15 mouse cellular contexts compared by ENCODE assay signal in the genomic region with DNA sequence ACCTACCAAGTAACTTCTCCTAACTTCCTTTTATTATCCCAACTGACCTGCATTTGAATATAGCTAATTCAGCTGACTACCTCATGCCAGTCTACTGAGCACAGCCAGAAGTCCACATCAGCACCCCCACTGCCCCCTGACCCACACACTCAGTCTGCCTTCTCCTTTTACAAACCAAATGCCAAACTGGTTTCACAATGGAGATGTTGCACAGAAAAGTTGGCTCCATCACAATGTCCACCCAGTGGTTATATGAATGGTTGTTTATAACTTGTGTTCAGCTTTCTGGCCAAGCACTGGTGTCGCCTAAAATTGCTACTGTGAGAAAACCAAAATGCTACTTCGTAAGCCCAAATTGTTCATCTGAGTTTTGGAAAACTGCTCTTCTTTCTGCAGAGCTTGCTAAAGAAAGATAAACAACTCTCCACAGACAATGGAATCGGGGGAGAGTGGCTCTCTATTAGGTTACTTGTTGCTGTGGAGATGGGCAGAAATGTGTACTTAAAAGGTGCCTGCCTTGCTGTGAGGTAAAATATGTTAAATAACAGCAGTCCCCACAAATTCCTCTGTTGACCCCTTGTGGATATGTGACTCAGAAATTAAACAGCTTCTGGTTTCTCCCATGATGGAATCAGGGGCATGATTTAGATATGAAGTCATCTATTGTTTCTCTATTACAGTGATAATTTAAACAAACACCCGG.
DNase-seq lines count a peak whose midpoint lies in the region; ATAC-seq and TF ChIP-seq lines count a peak whose summit lies in the region.
"Had no signal": no experiment of that assay in that cellular context is flagged by ENCODE, and none has a peak within 500 bp of the region (broad histone marks: within the 10 kb centered on the region; RNA-seq: fewer than 3 reads in every experiment).

No protein-coding gene starts in this region.

- TF ChIP-seq POLR2A in myocyte (IDR thresholded peaks at IDR 0.05; ENCODE audit: insufficient read length, low read depth): no peak

- H3K27ac ChIP-seq in embryonic facial prominence, embryonic 14.5 days (replicated peaks; ENCODE audit: low read depth, low read length): no peak overlapping the region
- H3K27ac ChIP-seq in embryonic facial prominence, embryonic 10.5 days (replicated peaks): no peak overlapping the region
- H3K27ac ChIP-seq in forebrain, embryonic 10.5 days: no peak overlapping the region
- H3K27ac ChIP-seq: embryonic facial prominence, embryonic 13.5 days; heart, embryonic 15.5 days; left cerebral cortex, adult 2 months; liver, embryonic 12.5 days; midbrain, embryonic 10.5 days had no signal

- no peaks in the 10 kb centered on the region for H3K36me3 ChIP-seq in embryonic facial prominence, embryonic 14.5 days (ENCODE audit: control insufficient read depth, insufficient read depth, low read length)
- no peaks in the 10 kb centered on the region for H3K36me3 ChIP-seq in embryonic facial prominence, embryonic 10.5 days (replicated peaks)
- no peaks in the 10 kb centered on the region for H3K36me3 ChIP-seq in myocyte (ENCODE audit: control insufficient read depth, insufficient read depth)
- no peaks in the 10 kb centered on the region for H3K36me3 ChIP-seq in forebrain, embryonic 10.5 days (replicated peaks)
- H3K36me3 ChIP-seq: embryonic facial prominence, embryonic 13.5 days; heart, embryonic 15.5 days; liver, embryonic 12.5 days; midbrain, embryonic 10.5 days had no signal

- no peak overlapping the region for H3K4me2 ChIP-seq in embryonic facial prominence, embryonic 14.5 days (ENCODE audit: low read depth, low read length)
- H3K4me2 ChIP-seq in myocyte (ENCODE audit: low read depth): peak overlapping the region; percentile 41
- H3K4me2 ChIP-seq: embryonic facial prominence, embryonic 13.5 days; heart, embryonic 15.5 days; liver, embryonic 12.5 days had no signal

- no peaks in the 10 kb centered on the region for H3K9me3 ChIP-seq in embryonic facial prominence, embryonic 14.5 days (ENCODE audit: control insufficient read depth, low read length)
- no peaks in the 10 kb centered on the region for H3K9me3 ChIP-seq in embryonic facial prominence, embryonic 10.5 days
- H3K9me3 ChIP-seq in forebrain, embryonic 10.5 days: no peaks in the 10 kb centered on the region
- H3K9me3 ChIP-seq: embryonic facial prominence, embryonic 13.5 days; heart, embryonic 15.5 days; liver, embryonic 12.5 days; midbrain, embryonic 10.5 days had no signal

- DNase-seq in embryonic facial prominence, embryonic 14.5 days (ENCODE audit: low spot score): peak; percentile 27
- no peak for DNase-seq in embryonic facial prominence, embryonic 10.5 days (ENCODE audit: low spot score)
- peak; percentile 9 for DNase-seq in left cerebral cortex, postnatal 4 days
- DNase-seq in left cerebral cortex, postnatal 25 days (ENCODE audit: low spot score in 2 of 2): no peak
- DNase-seq in fibroblast of lung, adult 2 months (ENCODE audit: low read depth): peak; percentile 77
- no peak for DNase-seq in retina, postnatal 1 day
- DNase-seq in forebrain, embryonic 10.5 days (ENCODE audit: extremely low spot score, low spot score): no peak
- DNase-seq: kidney, postnatal 25 days had no signal

- WGBS in embryonic facial prominence, embryonic 14.5 days: 59% methylated on average over 4 of the region's 4 CpGs
- 71% methylated on average over 4 of the region's 4 CpGs for whole genome bisulfite sequencing in embryonic facial prominence, embryonic 10.5 days
- WGBS in forebrain, embryonic 10.5 days: 79% methylated on average over 4 of the region's 4 CpGs

- H3K9ac ChIP-seq in embryonic facial prominence, embryonic 14.5 days (ENCODE audit: low read depth, low read length): no peak overlapping the region
- H3K9ac ChIP-seq: embryonic facial prominence, embryonic 13.5 days; heart, embryonic 15.5 days; liver, embryonic 12.5 days had no signal

- no peaks in the 10 kb centered on the region for H3K27me3 ChIP-seq in embryonic facial prominence, embryonic 14.5 days (replicated peaks; ENCODE audit: control insufficient read depth, insufficient read depth, low read length)
- no peaks in the 10 kb centered on the region for H3K27me3 ChIP-seq in embryonic facial prominence, embryonic 10.5 days (replicated peaks; ENCODE audit: low read depth, poor library complexity, severe bottlenecking)
- no peaks in the 10 kb centered on the region for H3K27me3 ChIP-seq in myocyte (ENCODE audit: control insufficient read depth, insufficient read depth, insufficient read length)
- no peaks in the 10 kb centered on the region for H3K27me3 ChIP-seq in forebrain, embryonic 10.5 days (ENCODE audit: poor library complexity, severe bottlenecking)
- H3K27me3 ChIP-seq: embryonic facial prominence, embryonic 13.5 days; heart, embryonic 15.5 days; liver, embryonic 12.5 days had no signal

- no peaks in the 10 kb centered on the region for H3K79me2 ChIP-seq in myocyte (ENCODE audit: control insufficient read depth, insufficient read depth)

- H3K4me3 ChIP-seq in embryonic facial prominence, embryonic 14.5 days (ENCODE audit: low read depth, low read length): no peak overlapping the region
- no peak overlapping the region for H3K4me3 ChIP-seq in embryonic facial prominence, embryonic 10.5 days
- H3K4me3 ChIP-seq in myocyte: no peak overlapping the region
- H3K4me3 ChIP-seq in forebrain, embryonic 10.5 days: no peak overlapping the region
- H3K4me3 ChIP-seq: embryonic facial prominence, embryonic 13.5 days; heart, embryonic 15.5 days; left cerebral cortex, adult 2 months; liver, embryonic 12.5 days; midbrain, embryonic 10.5 days had no signal

- no peak overlapping the region for H3ac ChIP-seq in myocyte (ENCODE audit: control insufficient read depth, insufficient read length)

- ATAC-seq in embryonic facial prominence, embryonic 14.5 days (ENCODE audit: low read depth): no peak
- ATAC-seq: hindbrain, embryonic 16.5 days; liver, embryonic 12.5 days had no signal

- H3K4me1 ChIP-seq in embryonic facial prominence, embryonic 14.5 days (ENCODE audit: control insufficient read depth, insufficient read depth, low read length): no peaks in the 10 kb centered on the region
- H3K4me1 ChIP-seq in embryonic facial prominence, embryonic 10.5 days: 0 out of 2 replicates have a peak, but pooled peaks cover 3% of the 10 kb centered on the region
- peaks cover 8% of the 10 kb centered on the region for H3K4me1 ChIP-seq in forebrain, embryonic 10.5 days
- H3K4me1 ChIP-seq: embryonic facial prominence, embryonic 13.5 days; heart, embryonic 15.5 days; liver, embryonic 12.5 days had no signal

- intact Hi-C loops in left cerebral cortex, postnatal 4 days (cut with DNase I): no loop called here
- intact Hi-C loops in left cerebral cortex, postnatal 25 days (cut with DNase I): no loop called here

TF ChIP-seq in myocyte, 11 proteins besides CTCF, POLR2A, EP300 and RAD21:
- TF ChIP-seq POLR2AphosphoS2 (IDR thresholded peaks at IDR 0.05; ENCODE audit: insufficient read length, low read depth) (no peak), CEBPB (IDR thresholded peaks at IDR 0.05; ENCODE audit: insufficient read depth, poor library complexity, severe bottlenecking) (0 out of 2 replicates have a peak, but pooled peaks have one; percentile 54)
TF ChIP-seq in myocyte: peak in this region for 1.

Comparison
In these comparisons a context has a peak if more than half of its experiments do, and no peak if none do; other contexts are left out.
1. DNase-seq: peak in embryonic facial prominence, embryonic 14.5 days (single experiment), left cerebral cortex, postnatal 4 days (single experiment) and fibroblast of lung, adult 2 months (single experiment); none in embryonic facial prominence, embryonic 10.5 days (single experiment), left cerebral cortex, postnatal 25 days (0 of 2), retina, postnatal 1 day (single experiment) and forebrain, embryonic 10.5 days (single experiment).